Mouse (Mus musculus) bone marrow macrophage, adult 2 months (primary cell): ENCODE results near the gene Bbip1. TPM values are rescaled to one million over a fixed set of nuclear protein-coding genes. Genes with fewer than 3 reads are reported as not detected.

ENCODE experiments used
- H3K27ac ChIP-seq: 2 replicates; pipeline ENCODE4 v1.5.1; 2012; ENCODE audit warnings: low read depth, low read length; ENCODE audit not compliant: insufficient read depth
- H3K4me1 ChIP-seq: 2 replicates; pipeline ENCODE4 v1.6.1; 2012; ENCODE audit warnings: low read length; ENCODE audit not compliant: control insufficient read depth, insufficient read depth
- H3K4me3 ChIP-seq: 2 replicates; pipeline ENCODE4 v1.5.1; 2012; ENCODE audit warnings: mild to moderate bottlenecking, low read length, moderate library complexity; ENCODE audit not compliant: insufficient read depth
- CTCF ChIP-seq: IDR thresholded peaks from 2 replicates; pipeline ENCODE4 v1.5.1; 2012; ENCODE audit warnings: low read depth, mild to moderate bottlenecking, low read length, moderate library complexity
- POLR2A ChIP-seq: IDR thresholded peaks from 2 replicates; pipeline ENCODE4 v1.6.1; 2012; ENCODE audit warnings: mild to moderate bottlenecking, low read depth, low read length, borderline replicate concordance
- polyA plus RNA-seq: library from polyadenylated mRNA; stranded (reverse); fragments of >200 nt; gene quantifications from 2 replicates; pipeline ENCODE4 v1.2.4, GENCODE M21; 2012; ENCODE audit not compliant: missing spikeins, insufficient read depth, insufficient read length

Bbip1 gene
- polyA plus RNA-seq, 1 experiment, result 70.9 TPM

- no peak for TF ChIP-seq CTCF
- TF ChIP-seq POLR2A, result no peak
- H3K4me1 ChIP-seq, result peaks cover 38% of the 10 kb centered on the region
- no peak overlapping the region for H3K4me3 ChIP-seq
- no peak overlapping the region for H3K27ac ChIP-seq
These were observed 52.9 kb downstream of the Bbip1 start for GRCm38 (mm10) chr19:53891569-53891968.

GRCm38 (mm10) chr19:53890781-53891251 is 53.6 kb downstream of the Bbip1 start:
- Histone ChIP-seq H3K4me3 (no peak overlapping the region), H3K4me1 (peaks cover 38% of the 10 kb centered on the region), H3K27ac (no peak overlapping the region)
- TF ChIP-seq POLR2A (no peak), CTCF (no peak)

- no peak for TF ChIP-seq CTCF
- no peak for TF ChIP-seq POLR2A
- Histone ChIP-seq H3K4me1 (peaks cover 37% of the 10 kb centered on the region), H3K27ac (no peak overlapping the region), H3K4me3 (no peak overlapping the region)
These were observed 54.2 kb downstream of the Bbip1 start for GRCm38 (mm10) chr19:53890274-53890673.

- no peak overlapping the region for H3K4me3 ChIP-seq
- H3K4me1 ChIP-seq, result peaks cover 31% of the 10 kb centered on the region
- no peak overlapping the region for H3K27ac ChIP-seq
- no peak for TF ChIP-seq POLR2A
- no peak for TF ChIP-seq CTCF
These were observed 54.9 kb downstream of the Bbip1 start for GRCm38 (mm10) chr19:53889555-53889954.

- Histone ChIP-seq H3K27ac (no peak overlapping the region), H3K4me1 (peaks cover 18% of the 10 kb centered on the region), H3K4me3 (no peak overlapping the region)
- TF ChIP-seq CTCF, result no peak
- TF ChIP-seq POLR2A, result no peak
These were observed 56.1 kb downstream of the Bbip1 start for GRCm38 (mm10) chr19:53888331-53888730.

GRCm38 (mm10) chr19:53887822-53888221 is 56.6 kb downstream of the Bbip1 start:
- no peak for TF ChIP-seq POLR2A
- H3K27ac ChIP-seq, result no peak overlapping the region
- no peak overlapping the region for H3K4me3 ChIP-seq
- peaks cover 13% of the 10 kb centered on the region for H3K4me1 ChIP-seq

GRCm38 (mm10) chr19:53886576-53887370 is 57.7 kb downstream of the Bbip1 start:
- TF ChIP-seq POLR2A (no peak), CTCF (no peak)
- Histone ChIP-seq H3K27ac (no peak overlapping the region), H3K4me1 (peaks cover 13% of the 10 kb centered on the region), H3K4me3 (no peak overlapping the region)

- Histone ChIP-seq H3K27ac (no peak overlapping the region), H3K4me1 (peaks cover 13% of the 10 kb centered on the region), H3K4me3 (no peak overlapping the region)
- TF ChIP-seq POLR2A, result no peak
- no peak for TF ChIP-seq CTCF
These were observed 59.0 kb downstream of the Bbip1 start for GRCm38 (mm10) chr19:53885450-53885849.

- H3K4me3 ChIP-seq, result no peak overlapping the region
- H3K4me1 ChIP-seq, result no peaks in the 10 kb centered on the region
- H3K27ac ChIP-seq, result no peak overlapping the region
- TF ChIP-seq CTCF (no peak), POLR2A (no peak)
These were observed 62.6 kb downstream of the Bbip1 start for GRCm38 (mm10) chr19:53881786-53882185.

- no peak overlapping the region for H3K4me3 ChIP-seq
- H3K27ac ChIP-seq, result no peak overlapping the region
- TF ChIP-seq CTCF (no peak), POLR2A (no peak)
- H3K4me1 ChIP-seq, result no peaks in the 10 kb centered on the region
These were observed 64.0 kb downstream of the Bbip1 start for GRCm38 (mm10) chr19:53880460-53880859.

Other genes with a start within 250 kb of the Bbip1 start
- 36.7 and 41.5 TPM in 2 replicates for gene Pdcd4, start 52.4 kb downstream of the Bbip1 start, polyA plus RNA-seq
- gene Shoc2, start 321 bp downstream of the Bbip1 start, polyA plus RNA-seq, result 29.3 and 35.5 TPM in 2 replicates
- gene Adra2a, start 99.5 kb upstream of the Bbip1 start, polyA plus RNA-seq, result 0.35 TPM in 1 of 2 replicates, not detected in the other